Mouse (Mus musculus): Measurements from ENCODE around the gene Gsdme.

Gene Gsdme

DNA sequence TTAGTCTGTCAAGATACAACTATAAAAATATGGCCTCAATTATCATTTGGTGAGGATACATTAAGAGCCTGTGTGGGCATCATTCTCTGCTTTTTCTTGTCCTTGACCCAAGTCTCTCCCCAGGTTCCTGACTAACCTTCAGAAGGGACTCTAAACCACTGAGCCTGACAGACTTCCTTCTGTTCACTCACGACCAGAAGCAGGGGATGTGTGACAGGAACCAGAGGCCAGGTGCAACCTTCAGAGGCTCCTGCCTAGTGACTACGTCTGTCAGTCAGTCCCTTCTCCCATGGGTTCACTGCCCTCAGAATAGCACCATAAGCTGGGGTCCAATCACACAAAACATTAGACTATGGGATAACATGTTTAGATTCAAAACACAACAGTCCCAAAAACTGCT, 16.3 kb downstream of the Gsdme start:
- DNase-seq (ENCODE audit: low read depth, low spot score): no peak

DNA sequence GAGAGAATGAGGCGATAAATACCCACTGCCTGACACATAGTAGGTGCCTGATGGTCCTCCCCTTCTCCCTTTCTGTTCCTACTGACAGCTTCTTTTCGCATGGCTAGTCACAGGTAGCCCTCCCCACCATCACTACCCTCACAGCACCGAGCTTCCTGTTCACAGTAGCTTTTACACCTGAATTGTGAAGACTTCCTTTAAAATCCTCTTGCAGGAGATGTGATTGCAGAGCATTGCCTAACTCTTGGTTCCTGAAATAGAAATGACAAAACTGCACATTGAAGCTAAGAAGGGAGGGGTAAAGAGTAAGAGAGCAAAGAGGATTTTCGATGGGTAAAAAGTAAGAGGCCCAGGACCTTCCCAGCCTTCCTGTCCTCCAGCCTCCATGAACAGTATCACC, 18.7 kb downstream of the Gsdme start:
- no peak for DNase-seq (ENCODE audit: low read depth, low spot score)

- no peak for DNase-seq (ENCODE audit: low read depth, low spot score)
These were observed 19.5 kb downstream of the Gsdme start for GRCm38 (mm10) chr6:50244126-50244525.

DNA sequence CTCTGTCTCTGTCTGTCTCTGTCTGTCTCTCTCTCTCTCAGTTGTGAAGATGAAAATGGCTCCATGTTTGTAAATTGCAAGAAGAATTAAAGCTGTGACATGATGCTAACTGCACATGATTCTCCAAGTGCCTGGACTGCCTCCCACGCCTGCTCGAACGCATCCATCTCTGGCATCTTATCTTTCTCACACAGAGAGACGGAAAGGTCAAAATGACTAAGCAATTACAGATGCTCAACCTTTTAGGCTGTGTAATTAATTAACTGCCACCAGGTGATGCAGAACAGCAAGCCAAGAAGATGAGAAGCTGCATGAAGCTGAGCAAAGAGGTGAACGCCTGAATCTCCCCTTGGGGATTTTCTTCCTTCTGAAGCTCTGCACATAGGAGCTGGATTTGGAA, 23.2 kb downstream of the Gsdme start:
- no peak for DNase-seq (ENCODE audit: low read depth, low spot score)

DNA sequence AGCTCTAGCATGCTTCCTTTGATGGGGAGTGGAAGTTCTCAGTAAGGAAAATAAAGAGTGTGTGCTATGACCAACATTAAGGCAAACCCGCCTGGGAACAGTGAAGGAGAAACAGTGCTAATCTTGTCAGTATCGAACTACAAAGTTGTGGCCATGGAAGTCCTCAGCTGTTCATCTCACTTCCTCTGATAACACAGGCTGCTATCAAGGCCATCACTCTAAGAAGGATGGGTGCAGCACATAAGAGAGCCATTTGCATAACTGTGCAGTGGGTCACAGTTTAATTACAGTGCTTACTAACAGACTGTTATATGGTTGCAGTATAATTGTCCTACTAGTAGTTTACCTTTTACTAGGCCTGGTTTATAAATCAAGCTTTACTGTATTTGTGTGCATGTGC, 23.8 kb downstream of the Gsdme start:
- DNase-seq (ENCODE audit: low read depth, low spot score): no peak

DNA sequence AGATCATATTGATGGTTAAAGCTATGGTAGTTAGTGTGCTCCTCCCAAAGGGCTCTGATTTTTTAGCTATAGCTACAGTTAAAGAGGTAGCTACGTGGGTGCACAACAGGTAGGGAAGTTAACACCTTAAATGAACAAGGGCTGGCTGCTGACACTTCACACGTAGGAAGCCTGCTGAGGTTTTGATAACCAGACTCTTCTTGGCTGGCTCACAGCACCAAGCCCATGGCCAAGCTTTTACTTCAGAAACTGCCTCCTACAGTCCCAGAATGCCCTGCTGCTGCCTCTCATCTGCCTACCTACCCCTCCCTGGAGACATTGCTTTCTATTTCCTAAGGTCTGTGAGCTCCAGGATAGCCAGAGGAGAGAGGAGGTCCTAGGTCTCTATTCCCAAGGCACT, 25.7 kb downstream of the Gsdme start:
- no peak for DNase-seq (ENCODE audit: low read depth, low spot score)

GRCm38 (mm10) chr6:50232984-50233383, 30.7 kb downstream of the Gsdme start:
- no peak for DNase-seq (ENCODE audit: low read depth, low spot score)

DNA sequence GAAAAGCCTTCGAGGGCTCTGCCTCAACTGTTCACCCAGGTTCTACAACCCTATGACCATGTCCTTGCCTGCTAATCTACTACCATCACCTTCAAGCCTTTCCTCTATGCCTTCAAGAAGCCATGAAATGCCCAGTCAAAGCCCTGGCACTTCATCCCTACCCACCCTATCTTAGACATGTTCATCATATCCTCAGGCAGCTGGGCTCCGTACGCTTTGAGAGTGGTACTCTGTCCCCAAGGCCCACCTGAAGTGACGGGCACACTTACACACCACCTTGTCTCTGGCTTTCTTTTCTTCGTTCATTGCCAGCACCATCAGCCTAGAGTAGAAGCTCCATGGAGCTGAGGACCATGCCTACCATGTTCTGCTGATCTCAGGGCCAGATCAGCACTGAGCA, 32.4 kb downstream of the Gsdme start:
- DNase-seq (ENCODE audit: low read depth, low spot score): no peak

- DNase-seq (ENCODE audit: low read depth, low spot score): no peak
These were observed 35.5 kb downstream of the Gsdme start for GRCm38 (mm10) chr6:50228180-50228579.

GRCm38 (mm10) chr6:50225232-50225631, 38.4 kb downstream of the Gsdme start:
- DNase-seq (ENCODE audit: low read depth, low spot score): no peak

GRCm38 (mm10) chr6:50223606-50224005, 40.1 kb downstream of the Gsdme start:
- no peak for DNase-seq (ENCODE audit: low read depth, low spot score)

DNA sequence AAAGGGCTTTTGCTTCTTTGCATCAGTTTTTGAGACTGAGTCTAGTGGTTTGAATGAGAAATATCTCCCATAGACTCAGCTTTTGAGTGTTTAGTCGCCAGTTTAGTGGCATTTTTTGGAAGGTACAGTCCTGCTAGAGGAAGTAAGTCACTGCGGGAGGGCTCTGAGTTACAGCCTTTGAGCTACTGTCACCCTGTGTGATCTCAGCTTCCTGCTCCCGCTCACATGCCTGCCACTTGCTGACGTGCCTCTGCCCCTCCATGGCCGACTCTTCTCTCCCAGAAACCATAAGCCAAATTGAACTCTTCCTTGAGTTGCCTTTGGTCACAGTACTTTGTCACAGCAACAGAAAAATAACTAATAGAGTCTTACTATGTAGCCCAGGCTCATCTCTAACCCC, 40.7 kb downstream of the Gsdme start:
- DNase-seq (ENCODE audit: low read depth, low spot score): no peak

DNA sequence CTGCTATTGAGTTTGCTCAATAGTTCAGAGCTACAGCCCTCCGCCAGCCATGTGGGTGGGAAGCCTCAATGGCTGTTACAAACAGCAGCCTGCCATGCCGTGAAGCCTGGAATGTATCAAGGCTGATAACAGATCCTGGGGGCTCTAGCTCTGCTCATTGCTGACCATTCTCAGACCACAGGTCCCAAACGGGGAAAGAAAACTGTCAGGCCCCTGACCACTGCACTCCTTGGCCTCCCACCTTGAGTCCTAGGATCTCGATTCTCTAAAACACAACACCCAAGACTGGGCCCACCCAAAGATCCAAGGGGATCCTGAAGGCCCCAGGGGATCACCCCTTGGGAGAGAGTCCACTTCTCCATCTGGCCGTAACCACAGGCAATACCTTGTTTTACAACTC, 41.3 kb downstream of the Gsdme start:
- no peak for DNase-seq (ENCODE audit: low read depth, low spot score)

GRCm38 (mm10) chr6:50220863-50221262, 42.8 kb downstream of the Gsdme start:
- DNase-seq (ENCODE audit: low read depth, low spot score): no peak

- DNase-seq (ENCODE audit: low read depth, low spot score): no peak
These were observed 44.6 kb downstream of the Gsdme start for GRCm38 (mm10) chr6:50219066-50219465.

GRCm38 (mm10) chr6:50218628-50219027, 45.0 kb downstream of the Gsdme start:
- no peak for DNase-seq (ENCODE audit: low read depth, low spot score)

DNA sequence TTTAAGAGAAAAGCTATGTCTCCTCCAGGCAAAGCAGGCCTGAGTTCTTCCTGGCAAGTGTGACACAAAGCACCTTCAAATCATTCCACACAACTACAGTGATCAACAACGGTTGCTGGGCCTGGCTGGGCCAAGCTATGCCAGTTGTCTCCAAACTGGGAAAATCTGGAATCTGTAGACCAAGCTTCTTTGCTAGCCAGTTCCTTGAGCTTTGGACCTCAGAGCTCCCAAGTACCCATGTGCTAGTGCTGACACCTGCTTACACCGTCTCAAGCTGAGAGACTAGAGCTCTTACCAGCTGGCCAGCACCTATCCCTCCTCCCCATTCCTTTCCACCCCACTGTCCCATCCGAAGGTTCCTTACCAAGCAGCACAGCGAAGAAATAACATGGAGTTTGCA, 47.7 kb downstream of the Gsdme start:
- no peak for DNase-seq (ENCODE audit: low read depth, low spot score)

DNA sequence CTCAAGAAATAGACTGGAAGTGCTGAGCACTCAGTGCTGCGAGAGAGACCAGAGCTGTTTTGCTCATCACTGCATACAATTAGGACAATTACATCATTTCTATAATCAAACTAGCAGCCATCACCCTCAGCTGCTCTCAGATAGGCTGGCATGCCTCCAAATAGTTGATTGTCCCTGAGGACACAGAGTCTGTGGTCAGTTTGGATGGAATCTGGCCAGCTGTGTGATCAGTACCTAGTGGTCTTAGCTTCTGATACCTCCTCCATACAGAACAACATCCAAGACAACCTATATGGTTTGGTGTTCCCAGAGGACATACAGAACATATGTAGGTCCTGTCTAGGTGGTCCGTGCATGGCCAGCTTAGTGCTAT, 48.3 kb downstream of the Gsdme start:
- DNase-seq (ENCODE audit: low read depth, low spot score): no peak

DNA sequence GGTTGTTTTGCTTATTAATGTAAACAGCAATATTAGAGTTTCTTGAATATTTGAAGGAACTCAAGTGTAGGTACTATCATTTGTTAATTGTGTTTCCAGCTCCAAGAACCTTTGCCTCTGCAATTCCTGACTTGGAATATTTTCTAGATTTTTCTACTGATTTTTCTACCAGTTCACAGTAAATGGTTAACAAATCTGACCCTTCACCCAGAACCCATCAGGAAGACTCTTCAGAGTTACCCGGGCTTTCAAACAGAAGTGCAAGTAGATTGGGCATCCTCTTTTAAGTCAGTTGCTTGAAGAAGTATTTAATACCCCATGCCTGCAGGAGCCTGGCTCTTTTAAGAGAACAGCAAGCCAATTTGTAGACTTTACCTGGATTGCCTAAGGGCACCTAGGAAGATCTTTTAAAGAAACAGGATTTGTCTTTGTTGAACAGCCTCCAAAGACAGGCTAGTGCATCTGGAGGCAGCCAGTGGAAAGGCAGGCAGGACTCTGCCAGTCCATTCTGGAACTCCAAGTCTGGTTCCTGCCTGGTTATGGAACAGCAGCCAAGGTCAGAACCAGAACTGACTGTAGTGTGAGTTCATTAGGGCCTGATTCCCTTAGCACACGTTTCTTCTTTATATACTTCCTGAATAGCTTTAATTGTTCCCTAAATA, 48.8 kb downstream of the Gsdme start:
- DNase-seq (ENCODE audit: low read depth, low spot score): no peak

DNA sequence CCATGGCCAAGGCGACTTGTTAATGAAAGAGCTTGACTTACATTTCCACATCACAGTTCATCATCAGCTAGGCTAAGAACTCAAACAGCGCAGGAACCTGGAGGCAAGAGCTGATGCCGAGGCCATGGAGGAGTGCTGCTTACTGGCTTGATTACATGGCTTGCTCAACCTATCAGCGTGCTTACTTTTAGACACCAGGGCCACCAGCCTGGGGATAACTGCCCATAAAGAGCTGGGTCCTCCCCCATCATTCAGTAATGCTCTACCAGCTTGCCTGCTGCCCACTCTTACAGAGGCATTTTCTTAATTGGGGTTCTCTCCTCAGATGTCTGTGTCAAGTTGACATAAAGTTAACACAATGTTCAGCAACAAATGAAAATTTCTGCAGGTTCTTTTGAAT, 58.6 kb downstream of the Gsdme start:
- DNase-seq (ENCODE audit: low read depth, low spot score): no peak

- no peak for DNase-seq (ENCODE audit: low read depth, low spot score)
These were observed 59.3 kb downstream of the Gsdme start for GRCm38 (mm10) chr6:50204356-50204755.

DNA sequence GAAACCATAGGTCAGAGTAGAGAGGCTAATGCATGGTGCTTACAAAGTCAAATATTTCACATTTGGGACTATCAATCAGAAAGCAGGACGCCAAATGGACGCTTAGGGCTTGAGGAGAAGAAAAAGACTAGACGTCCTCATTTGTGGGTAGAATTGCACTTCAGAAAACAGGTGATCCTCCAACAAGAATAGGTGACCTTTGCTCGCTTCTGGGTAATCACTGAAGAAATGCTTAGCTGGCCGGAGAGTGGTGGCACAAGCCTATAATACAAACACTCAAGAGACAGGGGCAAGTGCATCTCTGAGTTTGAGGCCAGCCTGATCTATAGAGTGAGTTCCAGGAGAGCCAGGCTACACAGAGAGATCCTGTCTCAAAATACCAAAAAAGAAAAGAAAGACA, 69.8 kb downstream of the Gsdme start:
- no peak for DNase-seq (ENCODE audit: low read depth, low spot score)

GRCm38 (mm10) chr6:50192822-50193221, 70.8 kb downstream of the Gsdme start:
- DNase-seq (ENCODE audit: low read depth, low spot score): no peak

- no peak for DNase-seq (ENCODE audit: low read depth, low spot score)
These were observed 71.5 kb downstream of the Gsdme start for GRCm38 (mm10) chr6:50192169-50192568.

Data from embryo, embryonic 11.5 days (tissue).